Mouse (Mus musculus): ENCODE results near the gene Leap2.

DNA sequence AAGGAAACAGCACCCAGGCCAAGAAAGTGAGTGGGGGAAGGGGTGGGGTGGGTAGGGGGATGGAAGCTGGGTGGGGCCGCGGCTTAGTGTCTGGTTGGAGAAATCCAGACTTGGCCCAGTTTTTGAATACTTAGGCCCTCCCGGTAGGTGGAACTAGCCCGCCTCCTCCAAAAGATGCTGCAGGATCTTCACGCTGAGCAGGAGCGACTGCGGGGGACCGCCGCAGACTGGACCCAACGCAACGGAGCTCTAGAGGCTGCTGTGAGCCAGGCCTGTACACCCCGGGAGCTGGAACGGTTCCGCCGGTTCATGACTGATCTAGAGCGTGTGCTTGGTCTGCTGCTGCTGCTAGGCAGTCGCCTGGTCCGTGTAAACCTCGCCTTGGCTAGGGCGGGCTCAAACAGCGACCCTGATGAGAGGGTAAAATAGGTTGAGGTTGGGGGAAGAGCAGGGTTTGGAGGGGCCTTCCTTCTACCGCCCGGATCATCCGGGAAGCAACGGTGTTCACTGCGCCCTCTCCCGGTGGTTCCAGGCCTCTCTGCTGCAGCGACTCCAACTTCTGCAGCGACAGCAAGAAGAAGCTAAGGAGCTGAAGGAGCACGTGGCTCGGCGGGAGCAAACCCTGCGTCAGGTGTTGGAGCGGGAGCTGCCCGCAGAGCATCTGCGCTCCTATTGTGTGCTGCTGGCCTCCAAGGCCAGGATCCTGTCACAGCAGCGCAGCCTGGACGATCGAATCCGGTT, 43.4 kb upstream of the Leap2 start:
- TF ChIP-seq CTCF (IDR thresholded peaks at IDR 0.05; ENCODE audit: extremely low read depth, insufficient read length, insufficient replicate concordance, low read depth, low read length) (peak; percentile 64), POLR2A (IDR thresholded peaks at IDR 0.05; ENCODE audit: low read depth, low read length) (no peak)

All from small intestine, adult 2 months (tissue).